Mouse (Mus musculus): Measurements from ENCODE around the gene Sgta. TPM values are rescaled to one million over a fixed set of nuclear protein-coding genes. Genes with fewer than 3 reads are reported as not detected.
A peak's percentile ranks its signal among the peaks of the same experiment; 100 is the strongest.
"Not testable (repeated sequence)": the region's sequence is repeated elsewhere in the genome, so short reads cannot be mapped to it uniquely, and the experiment has no call there.

Gene Sgta
- polyA plus RNA-seq, 1 experiment from 2014 or later = 334 TPM

DNA sequence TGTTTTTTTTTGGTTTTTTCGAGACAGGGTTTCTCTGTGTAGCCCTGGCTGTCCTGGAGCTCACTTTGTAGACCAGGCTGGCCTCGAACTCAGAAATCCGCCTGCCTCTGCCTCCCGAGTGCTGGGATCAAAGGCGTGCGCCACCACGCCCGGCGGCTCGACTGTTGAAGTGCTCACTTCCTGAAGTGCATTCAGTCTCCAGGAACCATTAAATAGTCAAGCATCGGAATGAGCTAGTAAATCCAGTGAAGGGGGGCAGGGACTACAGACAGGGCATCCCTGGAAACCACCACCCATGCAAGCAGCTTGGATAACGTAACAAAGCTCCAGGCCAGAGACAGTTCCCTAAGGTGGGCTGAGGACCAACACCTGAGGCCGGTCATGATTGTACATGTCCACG lies 14.7 kb downstream of the Sgta start:
- H3K4me2 ChIP-seq (ENCODE audit: low read length); H3K4me3 ChIP-seq (ENCODE audit: low read length); H3K9me3 ChIP-seq (ENCODE audit: control insufficient read depth, low read length); H3K27me3 ChIP-seq (replicated peaks; ENCODE audit: control insufficient read depth, insufficient read depth, low read length); ATAC-seq; H3K27ac ChIP-seq (ENCODE audit: low read depth, low read length); H3K9ac ChIP-seq (ENCODE audit: low read depth, low read length); H3K4me1 ChIP-seq (ENCODE audit: control insufficient read depth, insufficient read depth, low read depth, low read length): not testable (repeated sequence)
- H3K36me3 ChIP-seq (ENCODE audit: control insufficient read depth, insufficient read depth, low read length) = peaks cover 61% of the 10 kb centered on the region
- 93% methylated on average over 14 of the region's 14 CpGs for WGBS

DNA sequence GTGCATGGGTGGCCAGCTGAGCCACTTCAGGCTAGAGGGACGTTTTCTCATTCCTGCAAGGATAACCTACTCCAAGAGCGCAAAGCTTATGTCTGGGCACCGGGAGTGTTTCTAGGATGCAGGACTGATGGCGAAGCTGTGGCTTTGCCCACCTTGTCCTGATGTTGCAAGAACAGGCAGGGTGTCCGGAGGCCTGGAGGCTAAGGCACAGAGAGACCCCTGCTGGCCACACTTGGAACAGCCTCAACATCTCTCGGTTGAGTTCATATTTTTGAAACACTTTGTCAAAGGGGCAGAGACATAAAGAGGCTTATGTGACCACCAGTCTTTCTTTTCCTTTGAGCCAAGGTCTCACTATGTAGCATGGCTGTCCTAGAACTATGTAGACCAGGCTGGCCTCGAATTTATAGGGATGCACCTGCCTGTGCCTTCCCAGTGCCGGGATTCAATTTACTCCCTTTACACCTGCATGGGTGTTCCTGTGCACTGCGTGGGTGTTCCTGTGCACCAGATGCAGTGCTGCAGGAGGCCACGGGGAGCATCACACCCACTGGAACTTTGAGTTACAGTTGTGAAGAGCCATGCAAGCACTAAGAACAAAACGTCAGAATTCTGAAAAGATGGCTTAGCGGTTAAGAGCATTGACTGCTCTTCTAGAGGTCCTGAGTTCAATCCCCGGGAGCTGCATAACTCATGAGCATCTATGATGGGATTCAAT lies 18.4 kb downstream of the Sgta start:
- no peak overlapping the region for H3K4me2 ChIP-seq (ENCODE audit: low read length)
- H3K27ac ChIP-seq (ENCODE audit: low read depth, low read length) = no peak overlapping the region
- no peak for ATAC-seq
- H3K36me3 ChIP-seq (ENCODE audit: control insufficient read depth, insufficient read depth, low read length) = peaks cover 27% of the 10 kb centered on the region
- H3K4me3 ChIP-seq (ENCODE audit: low read length) = no peak overlapping the region
- H3K4me1 ChIP-seq (ENCODE audit: control insufficient read depth, insufficient read depth, low read depth, low read length) = peaks cover 3% of the 10 kb centered on the region; the same call in 1 of the 2 replicates
- H3K27me3 ChIP-seq (replicated peaks; ENCODE audit: control insufficient read depth, insufficient read depth, low read length) = no peaks in the 10 kb centered on the region
- H3K9ac ChIP-seq (ENCODE audit: low read depth, low read length) = peak overlapping the region; percentile 18; the same call in 1 of the 2 replicates
- WGBS = 39% methylated on average over 13 of the region's 13 CpGs
- H3K9me3 ChIP-seq (ENCODE audit: control insufficient read depth, low read length) = no peaks in the 10 kb centered on the region

DNA sequence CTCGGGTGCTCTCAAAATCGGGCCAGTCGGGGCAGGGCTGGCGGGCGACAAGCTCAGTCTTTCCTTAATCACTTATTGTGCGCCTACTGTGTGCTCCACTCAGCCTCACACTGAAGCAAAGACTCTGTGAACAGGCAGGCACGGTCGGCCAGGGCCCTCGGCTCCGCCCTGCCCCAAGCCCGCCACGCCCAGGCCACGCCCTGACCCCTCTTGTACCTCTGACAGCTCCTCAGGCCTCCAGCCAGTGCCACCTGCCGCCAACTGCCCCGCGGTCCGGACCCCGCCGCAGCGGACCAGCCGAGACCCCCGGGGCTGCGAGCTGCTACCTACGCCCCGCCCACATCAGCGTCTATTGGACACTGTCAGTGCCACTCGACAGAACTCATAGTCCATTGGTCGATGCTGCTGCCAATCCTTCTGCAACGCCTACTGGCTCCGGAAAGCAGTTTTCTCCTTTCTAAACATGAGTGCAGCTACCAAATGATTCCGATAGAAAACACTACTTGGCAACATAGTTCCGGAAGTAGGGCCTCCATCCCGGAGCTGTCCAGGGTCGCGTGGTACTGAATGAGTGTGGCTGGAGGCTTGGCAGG lies 22.9 kb downstream of the Sgta start, which contains the start of gene Slc39a3:
Gene Slc39a3 (minus strand): TSS at position 439 of the 593 bp plus-strand sequence.
- H3K4me3 ChIP-seq (ENCODE audit: low read length) = peak within 1 kb of the TSS; percentile 97

DNA sequence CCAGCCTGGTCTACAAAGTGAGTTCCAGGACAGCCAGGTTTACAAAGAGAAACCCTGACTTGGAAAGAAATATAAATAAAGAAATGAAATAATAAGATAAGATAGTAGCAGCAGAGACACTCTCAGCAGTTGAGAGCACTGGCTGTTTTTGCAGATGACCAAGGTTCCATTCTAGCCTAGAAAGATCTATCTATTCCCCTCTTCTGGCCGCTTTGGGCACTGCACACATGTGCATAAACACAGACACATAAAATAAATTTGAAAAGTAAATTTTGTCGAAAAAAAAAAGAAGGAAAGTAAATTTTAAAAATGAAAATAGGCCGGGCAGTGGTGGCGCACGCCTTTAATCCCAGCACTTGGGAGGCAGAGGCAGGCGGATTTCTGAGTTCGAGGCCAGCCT lies 23.7 kb downstream of the Sgta start:
- H3K4me3 ChIP-seq (ENCODE audit: low read length) = no peak overlapping the region
- no peak overlapping the region for H3K4me2 ChIP-seq (ENCODE audit: low read length)
- no peaks in the 10 kb centered on the region for H3K9me3 ChIP-seq (ENCODE audit: control insufficient read depth, low read length)
- no peak overlapping the region for H3K27ac ChIP-seq (ENCODE audit: low read depth, low read length)
- no peak overlapping the region for H3K9ac ChIP-seq (ENCODE audit: low read depth, low read length)
- H3K36me3 ChIP-seq (ENCODE audit: control insufficient read depth, insufficient read depth, low read length) = peaks cover 8% of the 10 kb centered on the region
- H3K4me1 ChIP-seq (ENCODE audit: control insufficient read depth, insufficient read depth, low read depth, low read length) = peaks cover 6% of the 10 kb centered on the region; the same call in 1 of the 2 replicates
- WGBS = 77% methylated on average over 7 of the region's 7 CpGs
- no peak for ATAC-seq
- no peaks in the 10 kb centered on the region for H3K27me3 ChIP-seq (replicated peaks; ENCODE audit: control insufficient read depth, insufficient read depth, low read length)

More for the DNA sequence above, 22.9 kb downstream of the Sgta start, which contains the start of gene Slc39a3:
- Histone ChIP-seq H3K27me3 (replicated peaks; ENCODE audit: control insufficient read depth, insufficient read depth, low read length) (no peaks in the 10 kb centered on the region), H3K9ac (ENCODE audit: low read depth, low read length) (peak within 1 kb of the TSS; percentile 95), H3K36me3 (ENCODE audit: control insufficient read depth, insufficient read depth, low read length) (peaks cover 6% of the 10 kb centered on the region; the same call in 1 of the 2 replicates), H3K4me2 (ENCODE audit: low read length) (peak within 1 kb of the TSS; percentile 70), H3K4me1 (ENCODE audit: control insufficient read depth, insufficient read depth, low read depth, low read length) (peaks cover 6% of the 10 kb centered on the region; the same call in 1 of the 2 replicates), H3K9me3 (ENCODE audit: control insufficient read depth, low read length) (no peaks in the 10 kb centered on the region), H3K27ac (ENCODE audit: low read depth, low read length) (peak within 1 kb of the TSS; percentile 71)
- under 1% methylated on average over 35 of the region's 35 CpGs for WGBS
- ATAC-seq = peak; percentile 99

GRCm38 (mm10) chr10:81033586-81033985 lies 26.4 kb downstream of the Sgta start:
- H3K9me3 ChIP-seq (ENCODE audit: control insufficient read depth, low read length) = no peaks in the 10 kb centered on the region
- no peak overlapping the region for H3K4me3 ChIP-seq (ENCODE audit: low read length)
- WGBS = 89% methylated on average over 10 of the region's 10 CpGs
- peaks cover 6% of the 10 kb centered on the region for H3K4me1 ChIP-seq (ENCODE audit: control insufficient read depth, insufficient read depth, low read depth, low read length)
- H3K27me3 ChIP-seq (replicated peaks; ENCODE audit: control insufficient read depth, insufficient read depth, low read length) = no peaks in the 10 kb centered on the region
- H3K36me3 ChIP-seq (ENCODE audit: control insufficient read depth, insufficient read depth, low read length) = peaks cover 21% of the 10 kb centered on the region
- no peak overlapping the region for H3K27ac ChIP-seq (ENCODE audit: low read depth, low read length)
- no peak overlapping the region for H3K9ac ChIP-seq (ENCODE audit: low read depth, low read length)
- ATAC-seq = no peak
- no peak overlapping the region for H3K4me2 ChIP-seq (ENCODE audit: low read length)

DNA sequence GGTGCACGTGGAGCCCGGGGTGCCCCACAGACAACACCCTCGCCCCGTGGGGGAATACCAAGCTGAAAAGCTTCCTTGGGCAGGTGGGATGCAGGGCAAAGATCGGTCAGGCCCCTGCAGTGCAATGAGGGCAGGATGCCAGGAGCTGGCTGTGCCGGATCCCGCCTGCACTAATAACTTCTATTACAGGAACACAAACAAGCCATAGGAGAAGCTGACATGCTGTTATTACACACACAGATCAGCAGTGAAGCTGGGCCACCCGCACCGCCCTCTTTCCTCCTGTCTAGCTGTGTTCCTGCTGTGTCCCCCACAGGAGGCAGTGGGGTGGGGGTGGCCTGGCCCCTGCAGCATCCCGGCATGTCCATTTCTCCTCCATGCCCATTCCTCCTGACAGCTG lies 30.9 kb downstream of the Sgta start:
- H3K4me2 ChIP-seq (ENCODE audit: low read length) = no peak overlapping the region
- H3K27me3 ChIP-seq (replicated peaks; ENCODE audit: control insufficient read depth, insufficient read depth, low read length) = peaks cover 2% of the 10 kb centered on the region
- no peak overlapping the region for H3K27ac ChIP-seq (ENCODE audit: low read depth, low read length)
- no peak overlapping the region for H3K9ac ChIP-seq (ENCODE audit: low read depth, low read length)
- no peak for ATAC-seq
- peaks cover 21% of the 10 kb centered on the region for H3K36me3 ChIP-seq (ENCODE audit: control insufficient read depth, insufficient read depth, low read length)
- WGBS = 49% methylated on average over 10 of the region's 10 CpGs
- H3K4me3 ChIP-seq (ENCODE audit: low read length) = no peak overlapping the region
- no peaks in the 10 kb centered on the region for H3K9me3 ChIP-seq (ENCODE audit: control insufficient read depth, low read length)
- peaks cover 8% of the 10 kb centered on the region for H3K4me1 ChIP-seq (ENCODE audit: control insufficient read depth, insufficient read depth, low read depth, low read length)

GRCm38 (mm10) chr10:81028219-81028618 lies 31.8 kb downstream of the Sgta start:
- Histone ChIP-seq H3K4me3 (ENCODE audit: low read length) (no peak overlapping the region), H3K27ac (ENCODE audit: low read depth, low read length) (no peak overlapping the region), H3K4me2 (ENCODE audit: low read length) (no peak overlapping the region), H3K4me1 (ENCODE audit: control insufficient read depth, insufficient read depth, low read depth, low read length) (peaks cover 8% of the 10 kb centered on the region), H3K9ac (ENCODE audit: low read depth, low read length) (no peak overlapping the region), H3K36me3 (ENCODE audit: control insufficient read depth, insufficient read depth, low read length) (peaks cover 21% of the 10 kb centered on the region), H3K9me3 (ENCODE audit: control insufficient read depth, low read length) (no peaks in the 10 kb centered on the region), H3K27me3 (replicated peaks; ENCODE audit: control insufficient read depth, insufficient read depth, low read length) (peaks cover 2% of the 10 kb centered on the region)
- ATAC-seq = no peak

DNA sequence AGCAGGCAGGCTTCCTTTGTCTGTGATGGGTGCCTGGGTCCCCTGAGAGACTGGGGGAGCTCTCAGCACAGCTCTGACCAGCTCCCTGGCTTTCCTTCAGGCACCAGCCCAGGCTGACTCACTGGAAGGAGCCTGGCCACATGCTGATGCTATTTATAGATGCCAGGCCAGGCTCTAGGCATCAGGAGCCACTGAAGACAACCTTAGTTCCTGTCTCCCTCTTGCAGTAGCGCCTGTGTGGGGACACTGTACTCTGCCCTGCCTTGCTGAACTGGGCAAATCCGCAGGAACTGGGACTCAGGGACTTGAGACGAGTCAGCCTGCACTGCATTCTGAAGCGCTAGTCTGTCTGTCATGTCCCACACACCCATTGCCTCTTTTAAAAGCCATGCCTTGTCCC lies 32.6 kb downstream of the Sgta start:
- ATAC-seq = no peak
- H3K36me3 ChIP-seq (ENCODE audit: control insufficient read depth, insufficient read depth, low read length) = peaks cover 18% of the 10 kb centered on the region
- H3K4me1 ChIP-seq (ENCODE audit: control insufficient read depth, insufficient read depth, low read depth, low read length) = peaks cover 8% of the 10 kb centered on the region
- H3K4me2 ChIP-seq (ENCODE audit: low read length) = no peak overlapping the region
- H3K9me3 ChIP-seq (ENCODE audit: control insufficient read depth, low read length) = no peaks in the 10 kb centered on the region
- WGBS = 63% methylated on average over 4 of the region's 4 CpGs
- no peak overlapping the region for H3K9ac ChIP-seq (ENCODE audit: low read depth, low read length)
- no peak overlapping the region for H3K27ac ChIP-seq (ENCODE audit: low read depth, low read length)
- H3K4me3 ChIP-seq (ENCODE audit: low read length) = no peak overlapping the region
- peaks cover 2% of the 10 kb centered on the region for H3K27me3 ChIP-seq (replicated peaks; ENCODE audit: control insufficient read depth, insufficient read depth, low read length)

GRCm38 (mm10) chr10:81026857-81027256 lies 33.1 kb downstream of the Sgta start:
- no peak for ATAC-seq
- Histone ChIP-seq H3K4me3 (ENCODE audit: low read length) (no peak overlapping the region), H3K27ac (ENCODE audit: low read depth, low read length) (no peak overlapping the region), H3K27me3 (replicated peaks; ENCODE audit: control insufficient read depth, insufficient read depth, low read length) (peaks cover 2% of the 10 kb centered on the region), H3K36me3 (ENCODE audit: control insufficient read depth, insufficient read depth, low read length) (peaks cover 16% of the 10 kb centered on the region), H3K4me1 (ENCODE audit: control insufficient read depth, insufficient read depth, low read depth, low read length) (peaks cover 10% of the 10 kb centered on the region), H3K4me2 (ENCODE audit: low read length) (no peak overlapping the region), H3K9me3 (ENCODE audit: control insufficient read depth, low read length) (no peaks in the 10 kb centered on the region), H3K9ac (ENCODE audit: low read depth, low read length) (no peak overlapping the region)
- WGBS = 85% methylated on average over 5 of the region's 5 CpGs

Data from hindbrain, embryonic 16.5 days (tissue).